Mouse (Mus musculus) CD4-positive, CD25-positive, alpha-beta regulatory T cell, adult 9 weeks (primary cell): ENCODE measurements around the gene Btbd3. TPM values are rescaled to one million over a fixed set of nuclear protein-coding genes. Genes with fewer than 3 reads are reported as not detected.

Experiments
- polyA plus RNA-seq: library from polyadenylated mRNA; unstranded; fragments of 100-300 nt; shearing (Covaris generic); gene quantifications from one replicate; pipeline ENCODE4 v1.2.1, GENCODE M21; 2017

Gene Btbd3
- not detected for polyA plus RNA-seq

DNA sequence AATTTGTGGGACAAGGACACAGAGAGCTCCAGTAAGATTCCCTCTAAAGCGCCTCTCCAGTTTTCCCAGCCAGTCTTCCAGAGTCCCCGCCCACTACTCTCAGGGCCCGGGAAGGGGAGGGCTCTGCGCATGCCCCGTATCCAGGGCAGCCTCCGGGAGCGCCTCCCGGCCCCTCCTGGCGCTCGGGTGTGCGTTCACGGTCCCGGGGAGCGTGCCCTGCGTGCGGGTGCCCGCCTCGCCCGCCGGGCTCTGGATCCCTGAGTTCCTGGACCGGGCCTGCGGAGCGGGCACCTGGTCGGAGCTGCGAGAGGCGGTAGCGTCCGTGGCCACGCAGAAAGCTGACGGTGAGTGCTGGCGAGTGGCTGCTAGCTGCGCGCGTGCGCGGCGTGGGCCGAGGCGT, at the start of gene Btbd3:
TSS of gene Btbd3 (plus strand) at position 155 of the 400 bp plus-strand sequence.

